In the genomic region with DNA sequence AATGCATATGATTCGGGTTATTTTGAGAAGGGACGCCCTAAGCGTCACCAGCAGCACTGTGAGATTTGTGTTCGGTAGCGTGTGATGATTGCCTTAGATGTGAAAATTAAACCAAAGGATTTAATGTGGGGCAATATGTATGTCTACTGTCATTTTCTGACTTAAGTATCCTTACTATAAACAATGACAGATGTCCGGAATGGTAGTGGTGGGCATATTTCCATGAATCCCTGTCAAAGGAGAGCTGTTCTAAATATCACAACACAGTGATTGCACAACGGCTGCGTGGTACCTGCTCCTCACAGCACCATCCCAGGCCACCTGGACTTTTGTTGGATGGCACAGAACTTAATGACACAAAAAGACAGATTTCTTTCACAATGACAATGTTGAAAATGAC, we compare ENCODE assay signal across 18 mouse cellular contexts.
"Had no signal": no experiment of that assay in that cellular context is flagged by ENCODE, and none has a peak within 500 bp of the region (broad histone marks: within the 10 kb centered on the region; RNA-seq: fewer than 3 reads in every experiment).

No protein-coding gene starts in this region.

- H3K4me3 ChIP-seq: kidney, embryonic 15.5 days; left cerebral cortex, adult 2 months; liver, embryonic 13.5 days; midbrain, embryonic 10.5 days; neural tube, embryonic 12.5 days; neural tube, embryonic 15.5 days had no signal

- H3K27ac ChIP-seq: kidney, embryonic 15.5 days; left cerebral cortex, adult 2 months; liver, embryonic 13.5 days; midbrain, embryonic 10.5 days; neural tube, embryonic 12.5 days; neural tube, embryonic 15.5 days; stomach, postnatal 0 days had no signal

- H3K36me3 ChIP-seq: kidney, embryonic 15.5 days; liver, embryonic 13.5 days; midbrain, embryonic 10.5 days; neural tube, embryonic 12.5 days; neural tube, embryonic 15.5 days had no signal

- H3K4me2 ChIP-seq: kidney, embryonic 15.5 days; liver, embryonic 13.5 days; neural tube, embryonic 12.5 days; neural tube, embryonic 15.5 days had no signal

- DNase-seq: layer of hippocampus, postnatal 36 days; liver, embryonic 13.5 days; lung, adult 2 months; lung, postnatal 14 days; lung, postnatal 4 days; midbrain, embryonic 14.5 days; right cerebral cortex, adult 18-20 months; right cerebral cortex, postnatal 14 days; right cerebral cortex, postnatal 4 days; thymus, adult 2 months; thymus, postnatal 14 days; thymus, postnatal 4 days had no signal

- H3K4me1 ChIP-seq: kidney, embryonic 15.5 days; midbrain, embryonic 10.5 days; neural tube, embryonic 12.5 days; neural tube, embryonic 15.5 days had no signal

- H3K27me3 ChIP-seq: kidney, embryonic 15.5 days; liver, embryonic 13.5 days; neural tube, embryonic 12.5 days; neural tube, embryonic 15.5 days had no signal

- H3K9ac ChIP-seq: kidney, embryonic 15.5 days; liver, embryonic 13.5 days; neural tube, embryonic 12.5 days; neural tube, embryonic 15.5 days had no signal

- H3K9me3 ChIP-seq: kidney, embryonic 15.5 days; liver, embryonic 13.5 days; midbrain, embryonic 10.5 days; neural tube, embryonic 12.5 days; neural tube, embryonic 15.5 days had no signal
